Mouse (Mus musculus) midbrain, postnatal 0 days (tissue): ENCODE results near the gene Atg2a. TPM values are rescaled to one million over a fixed set of nuclear protein-coding genes. Genes with fewer than 3 reads are reported as not detected.
A peak's percentile ranks its signal among the peaks of the same experiment; 100 is the strongest.

Experiments
- ATAC-seq: fragments of 200-750 bp; cut with Nextera tagmentation; 2 replicates; pipeline ENCODE4 v1.8.0; 2017; ENCODE audit warnings: moderate number of reproducible peaks, mild to moderate bottlenecking, moderate TSS enrichment, moderate library complexity; ENCODE audit not compliant: low FRiP score
- DNase-seq: peaks from one replicate; pipeline ENCODE4 v3.0.0-alpha.2; 2015; ENCODE audit warnings: low spot score
- H3K27ac ChIP-seq: fragments of 300-500 bp; sonication (generic); 2 replicates; pipeline ENCODE4 v1.5.1; 2014; ENCODE audit warnings: low read depth, mild to moderate bottlenecking, low read length, mixed read lengths
- H3K27me3 ChIP-seq: fragments of 300-500 bp; sonication (generic); 2 replicates; pipeline ENCODE4 v1.6.1; 2014; ENCODE audit warnings: low read length, control low read depth, mixed read lengths; ENCODE audit not compliant: insufficient read depth
- H3K36me3 ChIP-seq: fragments of 300-500 bp; sonication (generic); 2 replicates; pipeline ENCODE4 v1.6.1; 2014; ENCODE audit warnings: low read length, control low read depth, mixed read lengths; ENCODE audit not compliant: insufficient read depth
- H3K4me1 ChIP-seq: fragments of 300-500 bp; sonication (generic); 2 replicates; pipeline ENCODE4 v1.6.1; 2014; ENCODE audit warnings: mild to moderate bottlenecking, control low read depth, antibody characterized with exemption, low read length, mixed read lengths; ENCODE audit not compliant: insufficient read depth
- H3K4me2 ChIP-seq: fragments of 300-500 bp; sonication (generic); 2 replicates; pipeline ENCODE4 v1.6.1; 2014; ENCODE audit warnings: low read depth, mild to moderate bottlenecking, low read length, mixed read lengths; ENCODE audit not compliant: poor library complexity, severe bottlenecking
- H3K4me3 ChIP-seq: fragments of 300-500 bp; sonication (generic); 2 replicates; pipeline ENCODE4 v1.5.1; 2014; ENCODE audit warnings: low read depth, mild to moderate bottlenecking, low read length, moderate library complexity
- H3K9ac ChIP-seq: fragments of 300-500 bp; sonication (generic); replicated peaks from 2 replicates; pipeline ENCODE4 v1.6.1; 2014; ENCODE audit warnings: mild to moderate bottlenecking, low read length, moderate library complexity, mixed read lengths; ENCODE audit not compliant: poor library complexity, severe bottlenecking
- H3K9me3 ChIP-seq: fragments of 300-500 bp; sonication (generic); 2 replicates; pipeline ENCODE4 v1.6.1; 2016; ENCODE audit warnings: low read length, control low read depth
- CTCF ChIP-seq: IDR thresholded peaks from 2 replicates; pipeline ENCODE4 v1.5.1; 2016; ENCODE audit warnings: antibody characterized with exemption, mild to moderate bottlenecking
- WGBS: fragments of 180-500 bp; shearing (Covaris S2); extraction: QIAGEN DNeasy Blood & Tissue Kit; methylation state at CpG from one replicate; pipeline ENCODE4 v1.1.7; 2014; 5-methylcytosine and 5-hydroxymethylcytosine counted together
- polyA plus RNA-seq: library from polyadenylated mRNA; unstranded; fragments of >200 nt; fragmentation: Nextera tagmentation; extraction: Ambion mirVana; gene quantifications from 2 replicates; pipeline ENCODE4 v1.2.1, GENCODE M21; 2015
- total RNA-seq: library from RNA; depleted of rRNA; stranded (reverse); fragments of >200 nt; gene quantifications from 2 replicates; pipeline ENCODE4 v1.2.3, GENCODE M21; 2014

The Atg2a gene
- total and polyA plus RNA-seq, 2 experiments from 2014 or later = 9.7 to 38.2 TPM

- no peak for TF ChIP-seq CTCF
- H3K27me3 ChIP-seq = no peaks in the 10 kb centered on the region
Measured at GRCm38 (mm10) chr19:6271206-6271605, 29.7 kb downstream of the Atg2a start.

GRCm38 (mm10) chr19:6272053-6272452, 30.6 kb downstream of the Atg2a start:
- WGBS = 72% methylated on average over 7 of the region's 7 CpGs
- H3K4me1 ChIP-seq = no peaks in the 10 kb centered on the region

More at GRCm38 (mm10) chr19:6271206-6271605, 29.7 kb downstream of the Atg2a start:
- no peak overlapping the region for H3K27ac ChIP-seq
- no peak overlapping the region for H3K4me3 ChIP-seq
- DNase-seq (no peak), ATAC-seq (no peak)
- H3K36me3 ChIP-seq = no peaks in the 10 kb centered on the region
- no peaks in the 10 kb centered on the region for H3K4me1 ChIP-seq
- no peak overlapping the region for H3K9ac ChIP-seq
- 36% methylated on average over 8 of the region's 8 CpGs for WGBS
- H3K4me2 ChIP-seq = no peak overlapping the region
- H3K9me3 ChIP-seq = no peaks in the 10 kb centered on the region

GRCm38 (mm10) chr19:6272738-6273137, 31.3 kb downstream of the Atg2a start:
- ATAC-seq (no peak), DNase-seq (no peak)
- no peak overlapping the region for H3K27ac ChIP-seq
- H3K27me3 ChIP-seq = no peaks in the 10 kb centered on the region
- H3K9me3 ChIP-seq = no peaks in the 10 kb centered on the region
- no peak overlapping the region for H3K4me2 ChIP-seq
- no peak overlapping the region for H3K9ac ChIP-seq
- no peaks in the 10 kb centered on the region for H3K36me3 ChIP-seq
- H3K4me1 ChIP-seq = no peaks in the 10 kb centered on the region
- TF ChIP-seq CTCF = no peak
- no peak overlapping the region for H3K4me3 ChIP-seq
- 80% methylated on average over 4 of the region's 4 CpGs for WGBS

More at GRCm38 (mm10) chr19:6272053-6272452, 30.6 kb downstream of the Atg2a start:
- Histone ChIP-seq H3K36me3 (no peaks in the 10 kb centered on the region), H3K4me2 (no peak overlapping the region), H3K27me3 (no peaks in the 10 kb centered on the region), H3K27ac (no peak overlapping the region), H3K9ac (no peak overlapping the region), H3K9me3 (no peaks in the 10 kb centered on the region), H3K4me3 (no peak overlapping the region)
- no peak for ATAC-seq
- no peak for TF ChIP-seq CTCF
- DNase-seq = no peak

- WGBS = 95% methylated on average over 4 of the region's 4 CpGs
- TF ChIP-seq CTCF = no peak
- Histone ChIP-seq H3K27me3 (no peaks in the 10 kb centered on the region), H3K9me3 (no peaks in the 10 kb centered on the region), H3K4me2 (no peak overlapping the region), H3K9ac (no peak overlapping the region), H3K4me1 (peaks cover 7% of the 10 kb centered on the region; the same call in 1 of the 2 replicates), H3K27ac (no peak overlapping the region), H3K4me3 (no peak overlapping the region), H3K36me3 (no peaks in the 10 kb centered on the region)
- ATAC-seq (no peak), DNase-seq (no peak)
Measured at GRCm38 (mm10) chr19:6273592-6273991, 32.1 kb downstream of the Atg2a start.

- ATAC-seq = no peak
- TF ChIP-seq CTCF = no peak
- H3K4me3 ChIP-seq = no peak overlapping the region
- no peak overlapping the region for H3K9ac ChIP-seq
- H3K4me2 ChIP-seq = no peak overlapping the region
- peaks cover 12% of the 10 kb centered on the region; the same call in 1 of the 2 replicates for H3K4me1 ChIP-seq
- no peaks in the 10 kb centered on the region for H3K9me3 ChIP-seq
- WGBS = 92% methylated on average over 13 of the region's 13 CpGs
- DNase-seq = no peak
- no peaks in the 10 kb centered on the region for H3K27me3 ChIP-seq
- no peak overlapping the region for H3K27ac ChIP-seq
- no peaks in the 10 kb centered on the region for H3K36me3 ChIP-seq
Measured at GRCm38 (mm10) chr19:6273998-6274608, 32.6 kb downstream of the Atg2a start.

GRCm38 (mm10) chr19:6275740-6276389, 34.4 kb downstream of the Atg2a start:
- Histone ChIP-seq H3K4me3 (peak overlapping the region; percentile 81), H3K36me3 (peaks cover 7% of the 10 kb centered on the region; the same call in 1 of the 2 replicates), H3K27me3 (no peaks in the 10 kb centered on the region), H3K4me1 (peaks cover 20% of the 10 kb centered on the region; the same call in 1 of the 2 replicates), H3K9ac (peak overlapping the region; percentile 59; the same call in 1 of the 2 replicates), H3K4me2 (peak overlapping the region; percentile 91), H3K27ac (peak overlapping the region; percentile 78), H3K9me3 (no peaks in the 10 kb centered on the region)
- DNase-seq (peak; percentile 19), ATAC-seq (peak; percentile 6; the same call in 1 of the 2 replicates)
- WGBS = 8% methylated on average over 15 of the region's 15 CpGs
- TF ChIP-seq CTCF = peak; percentile 32
